Mouse (Mus musculus): ENCODE results near the gene Ccser1.

GRCm38 (mm10) chr6:61543459-61544044 is 363.4 kb downstream of the Ccser1 start:
- TF ChIP-seq CTCF (IDR thresholded peaks at IDR 0.05; ENCODE audit: insufficient read depth, low read depth, low read length) (no peak), POLR2A (IDR thresholded peaks at IDR 0.05; ENCODE audit: insufficient read depth, low read depth, low read length) (no peak)
